Comparison of ENCODE assay signal across 8 mouse cellular contexts in the genomic region with DNA sequence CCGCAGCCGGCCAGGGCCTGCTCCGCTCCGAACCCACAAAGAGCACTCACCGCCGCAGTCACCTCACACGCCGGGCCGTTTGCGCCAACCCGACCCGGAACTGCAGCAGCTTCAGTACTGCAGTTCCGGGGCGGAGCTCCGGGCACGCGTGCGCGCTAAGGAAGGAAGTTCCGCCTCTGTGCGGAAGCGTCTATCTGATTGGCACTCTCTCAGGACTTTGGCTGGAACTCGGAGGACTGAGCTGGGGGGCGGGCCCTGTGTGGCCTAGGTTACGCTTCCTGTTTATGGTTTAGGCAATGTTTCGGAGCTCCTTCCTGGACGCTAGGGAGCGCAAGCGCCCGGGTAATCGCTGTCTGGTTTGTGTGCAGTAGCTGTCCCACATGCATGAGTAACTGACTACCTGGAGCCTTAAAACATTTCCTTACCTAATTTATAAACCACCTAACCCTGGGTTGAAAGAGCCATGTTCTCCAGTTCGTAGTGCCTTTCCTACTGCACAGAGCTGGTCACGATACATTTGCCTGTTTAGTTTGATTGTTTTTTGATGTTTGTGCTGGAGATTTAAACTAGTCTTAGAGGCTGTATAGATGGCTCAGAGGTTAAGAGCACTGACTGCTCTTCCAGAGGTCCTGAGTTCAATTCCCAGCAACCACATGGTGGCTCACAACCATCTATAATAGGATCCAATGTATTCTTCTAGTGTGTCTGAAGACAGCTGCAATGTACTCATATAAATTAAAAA. TPM values are rescaled to one million over a fixed set of nuclear protein-coding genes. Genes with fewer than 3 reads are reported as not detected.
A peak's percentile ranks its signal among the peaks of the same experiment; 100 is the strongest.
DNase-seq lines count a peak whose midpoint lies in the region; ATAC-seq lines count a peak whose summit lies in the region.

A gene (minus strand): TSS at position 102 of the 742 bp plus-strand sequence.

- peak; percentile 99 for DNase-seq in CD4-positive, CD25-positive, alpha-beta regulatory T cell, adult 2 months (ENCODE audit: low read depth, low spot score)
- DNase-seq in fat pad, adult 2 months (ENCODE audit: extremely low read depth, low read depth, low spot score): peak; percentile 87
- DNase-seq in kidney, postnatal 10 days: peak; percentile 98
- DNase-seq in natural killer cell, adult 2 months (ENCODE audit: low spot score in 2 of 2): peak; percentile 99

- H3K36me3 ChIP-seq in heart, embryonic 13.5 days: peaks cover 25% of the 10 kb centered on the region
- peaks cover 28% of the 10 kb centered on the region for H3K36me3 ChIP-seq in liver, embryonic 12.5 days
- H3K36me3 ChIP-seq in stomach, embryonic 15.5 days: peaks cover 17% of the 10 kb centered on the region; the same call in 1 of the 2 replicates

- peak; percentile 99 for ATAC-seq in heart, embryonic 13.5 days (ENCODE audit: extremely low read depth, insufficient number of reproducible peaks, low FRiP score, low TSS enrichment)
- peak; percentile 100 for ATAC-seq in liver, embryonic 12.5 days
- ATAC-seq in stomach, embryonic 15.5 days (ENCODE audit: insufficient read depth, low FRiP score, low read depth): peak; percentile 100

- peak within 1 kb of the TSS; percentile 54 for H3K27ac ChIP-seq in brown adipose tissue, adult 24 weeks (replicated peaks; ENCODE audit: low read depth, low read length)
- peak within 1 kb of the TSS; percentile 54; the same call in 1 of the 2 replicates for H3K27ac ChIP-seq in heart, embryonic 13.5 days (replicated peaks)
- peak within 1 kb of the TSS; percentile 77 for H3K27ac ChIP-seq in liver, embryonic 12.5 days
- no peak within 1 kb of the TSS for H3K27ac ChIP-seq in stomach, embryonic 15.5 days

- peaks cover 14% of the 10 kb centered on the region for H3K4me1 ChIP-seq in brown adipose tissue, adult 24 weeks (ENCODE audit: control insufficient read depth, insufficient read depth, insufficient read length, low read length)
- peaks cover 38% of the 10 kb centered on the region for H3K4me1 ChIP-seq in heart, embryonic 13.5 days
- H3K4me1 ChIP-seq in liver, embryonic 12.5 days: peaks cover 39% of the 10 kb centered on the region
- H3K4me1 ChIP-seq in stomach, embryonic 15.5 days: peaks cover 24% of the 10 kb centered on the region

- peak within 1 kb of the TSS; percentile 82 for H3K4me3 ChIP-seq in brown adipose tissue, adult 24 weeks (ENCODE audit: insufficient read depth, low read depth, low read length)
- peak within 1 kb of the TSS; percentile 98 for H3K4me3 ChIP-seq in heart, embryonic 13.5 days
- H3K4me3 ChIP-seq in liver, embryonic 12.5 days: peak within 1 kb of the TSS; percentile 94
- peak within 1 kb of the TSS; percentile 100 for H3K4me3 ChIP-seq in stomach, embryonic 15.5 days (replicated peaks)

- 2% methylated on average over 33 of the region's 33 CpGs for WGBS in heart, embryonic 13.5 days
- 1% methylated on average over 33 of the region's 33 CpGs for WGBS in liver, embryonic 12.5 days (ENCODE audit: insufficient replicate concordance)
- 1% methylated on average over 33 of the region's 33 CpGs for WGBS in stomach, embryonic 15.5 days

- no peaks in the 10 kb centered on the region for H3K27me3 ChIP-seq in heart, embryonic 13.5 days (replicated peaks)
- no peaks in the 10 kb centered on the region for H3K27me3 ChIP-seq in liver, embryonic 12.5 days (replicated peaks)
- no peaks in the 10 kb centered on the region for H3K27me3 ChIP-seq in stomach, embryonic 15.5 days (replicated peaks)

- H3K9me3 ChIP-seq in heart, embryonic 13.5 days: no peaks in the 10 kb centered on the region
- H3K9me3 ChIP-seq in liver, embryonic 12.5 days (replicated peaks): 0 out of 2 replicates have a peak, but pooled peaks cover 4% of the 10 kb centered on the region
- no peaks in the 10 kb centered on the region for H3K9me3 ChIP-seq in stomach, embryonic 15.5 days

- peak within 1 kb of the TSS; percentile 96 for H3K9ac ChIP-seq in heart, embryonic 13.5 days
- H3K9ac ChIP-seq in liver, embryonic 12.5 days: peak within 1 kb of the TSS; percentile 92
- H3K9ac ChIP-seq in stomach, embryonic 15.5 days: peak within 1 kb of the TSS; percentile 77

- H3K4me2 ChIP-seq in heart, embryonic 13.5 days: peak within 1 kb of the TSS; percentile 97
- peak within 1 kb of the TSS; percentile 78 for H3K4me2 ChIP-seq in liver, embryonic 12.5 days
- peak within 1 kb of the TSS; percentile 85 for H3K4me2 ChIP-seq in stomach, embryonic 15.5 days

RNA-seq across cellular contexts. Expression of the gene that starts here (rescaled TPM):
- polyA plus RNA-seq in brown adipose tissue, adult 24 weeks (2012; ENCODE audit: insufficient read depth, insufficient read length, missing spikeins): 47.9 and 50.2 TPM in 2 replicates
- polyA plus RNA-seq in heart, embryonic 13.5 days (2015; fragmentation: Nextera tagmentation; extraction: Ambion mirVana): 77.4 and 78.3 TPM in 2 replicates
- polyA plus RNA-seq in liver, embryonic 12.5 days (2016; fragmentation: Nextera tagmentation; extraction: Ambion mirVana): 69.1 and 72.6 TPM in 2 replicates
- 91.9 and 105 TPM in 2 replicates for polyA plus RNA-seq in stomach, embryonic 15.5 days (2015; fragmentation: Nextera tagmentation; extraction: Ambion mirVana)
